Mouse (Mus musculus) B cell, adult 2 months (primary cell): ENCODE results near the gene Mroh3.

Source experiments
- DNase-seq, 2 experiments: peaks; one replicate each; pipeline ENCODE4 v3.0.0; 2022

Mroh3 gene

DNA sequence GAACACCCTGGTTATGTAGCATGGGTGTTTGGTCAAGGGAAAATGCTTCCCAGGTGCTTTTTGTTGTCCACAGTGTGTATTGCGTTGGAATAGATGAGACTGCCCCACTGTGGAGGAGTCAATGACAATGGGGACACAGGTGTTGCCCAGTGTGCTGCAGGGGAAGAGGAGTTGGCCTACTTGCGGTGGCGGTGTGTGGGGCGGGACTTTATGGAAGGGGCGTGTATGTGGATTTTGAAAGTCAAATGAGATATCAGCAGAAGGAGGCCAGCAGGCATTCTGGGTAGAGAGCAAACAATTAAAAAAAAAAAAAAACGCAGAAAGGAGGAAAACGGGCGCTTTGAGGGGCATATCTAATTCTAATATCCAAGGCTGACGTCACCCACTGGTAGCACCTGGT, 62.9 kb downstream of the Mroh3 start:
- no peak for DNase-seq

DNA sequence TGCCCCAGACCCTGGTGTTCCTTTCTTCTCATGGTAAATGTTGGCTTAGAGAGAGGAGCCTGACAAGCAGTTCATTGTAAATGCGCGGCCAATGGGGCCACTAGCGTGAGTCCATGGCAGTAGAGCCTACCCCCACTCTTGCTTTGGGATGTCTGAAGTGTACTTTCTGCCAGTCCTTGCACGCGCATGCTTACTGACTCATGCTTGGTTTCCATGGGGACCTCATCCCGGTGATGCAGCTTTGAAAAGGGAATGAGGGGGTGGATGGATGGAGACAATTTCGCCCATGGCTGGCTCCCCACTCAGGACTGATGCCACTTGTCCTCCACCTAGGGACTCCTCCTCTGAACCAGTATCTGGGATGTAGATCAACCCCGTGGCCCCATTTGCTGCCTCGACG, 69.1 kb downstream of the Mroh3 start:
- DNase-seq: no peak

DNA sequence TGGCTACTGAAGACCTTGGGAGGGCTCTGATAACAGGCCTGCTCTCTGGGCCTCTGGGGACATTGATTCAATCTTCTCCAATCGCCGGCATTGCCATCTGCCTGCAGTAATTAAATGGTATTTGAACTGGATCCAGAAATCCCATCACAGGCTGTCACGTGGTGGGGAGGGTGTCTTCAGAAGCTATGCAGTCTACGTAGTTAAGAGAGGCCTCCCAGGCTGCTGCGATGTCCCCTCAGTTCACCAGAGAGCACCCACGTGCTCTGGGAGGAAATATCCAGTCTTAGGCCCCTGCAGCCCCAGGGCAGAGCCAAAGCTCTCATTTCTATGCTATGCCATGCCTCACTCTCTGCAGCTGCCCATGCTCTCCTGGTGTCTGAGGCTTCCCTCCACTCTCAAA, 70.3 kb downstream of the Mroh3 start:
- DNase-seq: no peak

DNA sequence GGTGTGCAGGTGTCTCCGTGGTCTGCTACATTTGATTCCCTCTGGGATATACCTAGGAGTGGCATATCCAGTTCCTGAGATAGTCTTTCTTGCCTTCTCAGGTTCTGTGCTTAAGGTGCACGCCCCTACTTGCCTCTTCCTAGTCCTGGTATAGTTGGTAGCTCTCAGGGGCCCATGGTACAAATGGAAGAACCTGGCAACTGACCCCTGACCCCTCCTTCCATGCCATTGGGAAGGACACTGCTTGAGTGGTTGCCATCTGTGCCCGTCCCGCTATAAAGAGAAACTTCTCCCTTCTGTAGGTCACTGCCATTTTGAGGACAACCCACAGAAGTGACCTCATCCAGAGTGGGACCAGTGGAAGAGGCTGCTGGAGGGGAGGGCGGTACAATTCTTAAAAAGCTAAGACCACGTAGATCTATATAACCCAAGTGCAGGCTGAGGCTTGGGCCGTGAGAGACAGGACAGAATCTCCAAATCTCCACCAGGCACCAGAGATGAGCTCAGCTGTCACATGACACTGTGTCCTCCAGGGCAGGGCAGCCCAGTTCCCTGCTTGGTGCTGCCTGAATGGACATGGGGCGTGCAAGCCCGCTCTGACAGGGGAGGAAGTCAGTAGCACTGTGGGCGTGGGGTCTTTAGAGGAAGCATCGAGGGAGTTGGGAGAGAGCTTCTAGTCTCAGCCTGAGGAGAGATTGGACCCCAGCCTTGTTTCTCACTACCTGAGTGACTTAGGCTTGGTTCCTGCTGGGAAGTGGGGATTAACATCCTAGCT, 71.3 kb downstream of the Mroh3 start:
- peak; percentile 45 to 49 for DNase-seq

DNA sequence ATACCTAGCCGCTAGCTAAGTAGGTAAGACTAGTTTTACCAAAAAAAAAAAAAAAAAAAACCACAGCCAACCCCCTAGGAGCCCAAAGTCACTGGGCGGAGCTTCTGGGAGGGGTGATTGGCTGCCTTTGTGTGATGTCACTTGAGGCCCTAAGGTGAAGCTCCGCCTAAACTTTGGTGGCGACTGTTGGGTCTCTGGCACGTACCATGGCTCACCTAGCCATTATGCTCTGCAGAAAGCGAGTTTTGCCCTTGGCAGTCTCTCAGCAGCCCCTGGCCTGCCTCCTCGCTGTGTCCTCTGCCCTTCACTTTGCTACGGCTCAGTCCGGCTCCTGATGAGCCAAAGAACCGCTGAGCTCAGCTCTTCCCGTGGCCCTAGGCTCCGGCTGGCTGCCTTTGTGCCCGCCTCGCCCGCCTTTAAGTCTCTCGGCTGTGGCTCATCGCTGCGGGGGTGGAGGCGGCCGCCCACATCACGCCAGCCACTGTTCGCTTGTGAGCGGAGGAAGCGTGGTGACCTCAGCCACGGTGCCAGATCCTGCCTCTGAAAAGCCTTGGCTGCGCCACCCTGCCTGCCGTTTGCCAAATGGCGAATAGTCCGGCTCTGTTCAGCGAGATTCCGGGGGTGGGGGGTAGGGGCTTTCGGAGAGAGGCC, 72.5 kb downstream of the Mroh3 start:
- peak; percentile 87 for DNase-seq

DNA sequence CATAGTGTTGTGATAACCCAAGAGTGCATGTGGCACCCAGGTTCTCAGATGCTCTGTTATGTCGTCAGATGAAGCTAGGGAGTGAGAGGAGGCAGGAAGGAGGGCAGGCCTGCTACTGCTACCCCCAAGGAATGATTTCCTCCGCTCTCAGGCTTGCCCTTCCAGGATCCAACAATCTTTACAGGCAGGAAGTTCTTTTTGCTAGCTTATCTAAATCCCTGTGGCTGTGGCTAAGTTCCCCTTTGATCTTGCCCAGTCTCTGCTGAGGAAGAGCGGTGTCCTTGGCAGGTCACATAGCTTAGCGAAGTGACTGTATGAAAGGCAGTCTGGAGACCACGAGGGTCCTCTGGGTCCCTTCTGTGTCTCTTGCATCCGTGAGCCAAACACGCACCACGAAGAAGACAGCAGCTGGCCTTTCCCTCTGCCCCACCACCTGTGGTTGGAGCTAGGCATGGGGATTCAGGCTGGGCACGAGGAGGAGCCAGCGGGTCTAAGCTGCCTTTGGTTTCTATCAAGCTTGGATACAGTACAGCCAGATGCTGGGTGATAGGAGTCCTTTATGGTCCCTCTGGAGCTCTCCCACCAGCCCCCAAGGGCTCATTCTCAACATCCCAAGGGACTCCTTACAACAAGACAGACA, 74.3 kb downstream of the Mroh3 start:
- DNase-seq: no peak

DNA sequence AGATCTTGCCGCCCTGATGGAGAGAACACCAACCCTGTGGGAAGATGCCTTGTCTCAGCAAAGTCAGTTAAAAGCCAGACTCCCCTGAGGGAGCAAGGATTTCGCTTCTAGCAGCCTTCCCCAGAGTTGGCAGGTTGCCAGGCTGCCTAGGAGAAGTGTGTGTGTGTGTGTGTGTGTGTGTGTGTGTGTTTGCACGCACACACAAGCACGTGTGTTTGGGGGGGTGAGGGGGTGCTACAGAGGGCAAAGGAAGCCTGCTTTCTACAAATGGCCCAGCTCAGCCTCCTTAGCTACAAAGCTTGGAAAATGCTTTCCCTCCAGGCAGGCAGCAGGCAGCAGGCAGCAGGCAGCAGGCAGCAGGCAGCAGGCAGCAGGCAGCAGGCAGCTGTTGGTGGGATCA, 75.1 kb downstream of the Mroh3 start:
- DNase-seq: peak; percentile 52 to 56

DNA sequence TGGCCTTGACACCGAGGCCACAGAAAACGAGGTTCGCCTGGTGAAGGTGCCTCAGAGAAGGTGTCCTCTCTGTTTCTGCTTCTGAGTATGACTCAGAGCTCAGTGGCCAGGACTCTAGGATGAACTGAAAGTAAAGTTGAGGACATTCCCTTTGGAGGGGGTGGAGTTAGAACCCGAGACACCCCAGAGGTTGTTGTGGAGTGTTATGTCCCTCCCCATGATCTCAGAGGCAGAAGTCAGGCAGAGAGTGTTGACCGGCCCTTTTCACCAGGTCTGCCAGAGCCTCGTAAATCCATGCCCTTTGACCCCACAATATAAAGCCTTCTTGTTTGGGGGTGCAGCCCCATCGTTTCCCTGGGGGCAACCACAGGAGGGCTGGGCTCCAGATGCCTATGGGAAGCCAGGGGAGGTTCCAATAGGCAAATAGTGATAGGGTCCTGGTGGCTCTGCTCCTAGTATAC, 75.5 kb downstream of the Mroh3 start:
- no peak for DNase-seq

DNA sequence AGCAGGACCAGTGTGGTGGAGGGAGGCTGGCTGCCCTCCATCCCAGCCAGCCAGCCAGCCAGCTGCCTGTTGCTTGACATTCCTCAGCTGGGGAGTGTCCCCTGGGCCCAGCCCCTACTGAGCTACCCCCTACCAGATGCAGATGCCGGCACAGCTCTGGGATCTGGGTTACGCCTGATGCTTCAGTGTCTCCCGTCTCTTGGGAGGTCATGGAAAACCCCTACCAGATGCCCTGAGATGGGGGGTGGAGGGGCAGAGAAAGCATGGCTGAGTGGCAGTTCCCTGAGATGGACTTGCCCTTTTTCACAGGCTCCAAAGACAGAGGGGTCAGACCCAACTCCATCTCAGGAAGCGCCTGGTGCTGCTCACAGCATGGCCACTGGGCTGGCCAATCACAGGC, 76.1 kb downstream of the Mroh3 start:
- DNase-seq: peak; percentile 40 to 48

DNA sequence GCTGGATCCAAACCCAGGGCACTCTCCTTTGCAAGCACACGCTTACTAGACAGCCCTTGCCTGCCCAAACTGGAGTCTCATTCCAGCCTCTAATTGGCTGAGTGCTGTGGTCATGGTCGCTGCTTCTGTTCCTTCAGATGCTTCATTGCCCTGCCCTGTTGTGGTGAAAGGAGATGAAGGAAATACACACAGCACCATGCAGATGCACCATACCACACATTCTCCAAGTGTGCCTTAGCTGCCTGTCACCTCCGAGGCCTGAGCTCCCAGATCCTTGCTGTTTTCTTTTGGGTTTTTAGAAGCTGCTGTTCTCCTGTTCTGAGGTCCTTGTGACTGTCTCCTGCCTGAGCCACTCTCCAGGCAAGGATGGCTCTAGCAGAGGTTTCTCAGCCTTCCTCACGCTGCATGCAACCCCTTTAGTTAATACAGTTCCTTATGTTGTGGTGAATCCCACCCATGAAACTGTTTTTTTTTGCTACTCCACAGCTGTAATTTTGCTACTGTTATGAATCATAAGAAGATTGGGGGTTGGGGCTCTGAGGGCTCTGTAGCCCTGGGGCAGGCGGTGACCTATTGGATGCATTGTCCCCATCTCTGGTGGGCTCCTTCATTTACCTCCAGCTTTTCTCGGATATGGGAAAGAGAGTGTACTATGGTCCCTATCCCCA, 76.7 kb downstream of the Mroh3 start:
- peak; percentile 42 to 53 for DNase-seq

DNA sequence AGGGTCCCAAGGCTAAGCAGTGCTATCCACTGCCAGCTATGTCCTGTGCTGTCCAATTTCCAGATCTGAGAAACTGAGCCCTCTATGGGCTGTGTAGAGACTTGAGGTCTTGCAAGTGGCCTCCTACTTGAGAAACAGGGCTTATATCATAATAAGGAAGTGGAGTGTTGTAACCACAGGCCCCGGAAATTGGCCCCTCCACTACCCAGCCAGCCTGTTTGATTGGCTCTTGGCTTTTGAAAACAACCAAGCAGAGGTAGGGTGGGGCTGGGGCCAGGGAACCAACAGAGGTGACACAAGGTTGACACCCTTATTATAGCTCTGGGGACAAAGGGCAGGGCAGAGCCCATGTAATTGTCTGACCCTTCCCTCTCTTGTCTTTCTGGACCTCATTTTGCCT, 77.6 kb downstream of the Mroh3 start:
- DNase-seq: peak; percentile 84 to 89

DNA sequence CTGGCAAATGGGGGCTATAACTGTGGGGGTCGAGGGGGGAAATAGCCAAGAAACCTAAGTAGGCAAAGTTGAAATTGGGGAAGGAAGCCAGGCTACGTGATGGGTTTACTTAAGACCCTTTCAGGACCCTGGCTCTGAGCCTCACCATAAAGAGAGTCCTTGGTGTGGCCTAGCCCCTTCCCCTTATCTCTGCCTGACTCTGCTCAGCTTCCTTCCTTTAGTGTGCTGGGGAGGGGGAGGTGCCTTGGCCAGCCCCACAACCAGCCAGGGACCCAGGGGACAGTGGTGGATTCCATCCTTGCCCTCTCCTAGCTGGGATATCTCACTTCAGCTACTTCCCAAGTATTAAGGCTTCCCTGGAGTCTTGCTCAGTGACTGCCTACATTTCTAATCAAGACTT, 78.1 kb downstream of the Mroh3 start:
- no peak for DNase-seq

DNA sequence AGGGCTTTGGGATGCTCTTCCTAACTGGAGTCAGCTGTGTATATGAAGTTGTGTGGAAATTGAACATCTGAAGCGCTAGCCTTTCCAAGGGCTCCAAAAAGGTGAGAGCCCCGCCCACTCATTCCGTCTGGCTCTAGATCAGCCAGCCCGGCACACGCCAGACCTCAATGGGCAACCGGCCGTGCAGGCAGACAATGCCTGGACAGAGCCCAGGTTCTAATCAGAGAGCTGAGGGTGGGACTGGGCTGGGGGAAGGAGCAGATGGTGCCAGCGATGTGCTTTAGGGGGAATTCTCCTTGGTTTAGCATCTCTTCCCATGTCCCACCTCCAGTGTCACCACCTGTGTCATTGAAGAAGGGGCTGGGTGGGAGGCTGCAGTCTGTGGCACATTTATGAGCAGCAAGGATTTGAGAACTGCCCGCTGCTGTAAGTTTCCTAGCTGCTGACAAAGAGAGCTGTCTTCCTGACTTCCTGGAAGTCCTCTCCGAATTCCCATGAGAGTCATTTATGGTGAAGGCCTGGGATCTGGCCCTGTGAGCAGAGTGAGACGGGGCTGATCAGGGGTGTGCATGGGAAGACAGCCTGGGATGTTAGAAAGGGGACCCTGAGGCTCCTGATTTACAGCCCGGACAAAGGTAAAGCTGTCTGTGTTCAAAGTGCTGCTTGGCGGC, 78.9 kb downstream of the Mroh3 start:
- no peak for DNase-seq

DNA sequence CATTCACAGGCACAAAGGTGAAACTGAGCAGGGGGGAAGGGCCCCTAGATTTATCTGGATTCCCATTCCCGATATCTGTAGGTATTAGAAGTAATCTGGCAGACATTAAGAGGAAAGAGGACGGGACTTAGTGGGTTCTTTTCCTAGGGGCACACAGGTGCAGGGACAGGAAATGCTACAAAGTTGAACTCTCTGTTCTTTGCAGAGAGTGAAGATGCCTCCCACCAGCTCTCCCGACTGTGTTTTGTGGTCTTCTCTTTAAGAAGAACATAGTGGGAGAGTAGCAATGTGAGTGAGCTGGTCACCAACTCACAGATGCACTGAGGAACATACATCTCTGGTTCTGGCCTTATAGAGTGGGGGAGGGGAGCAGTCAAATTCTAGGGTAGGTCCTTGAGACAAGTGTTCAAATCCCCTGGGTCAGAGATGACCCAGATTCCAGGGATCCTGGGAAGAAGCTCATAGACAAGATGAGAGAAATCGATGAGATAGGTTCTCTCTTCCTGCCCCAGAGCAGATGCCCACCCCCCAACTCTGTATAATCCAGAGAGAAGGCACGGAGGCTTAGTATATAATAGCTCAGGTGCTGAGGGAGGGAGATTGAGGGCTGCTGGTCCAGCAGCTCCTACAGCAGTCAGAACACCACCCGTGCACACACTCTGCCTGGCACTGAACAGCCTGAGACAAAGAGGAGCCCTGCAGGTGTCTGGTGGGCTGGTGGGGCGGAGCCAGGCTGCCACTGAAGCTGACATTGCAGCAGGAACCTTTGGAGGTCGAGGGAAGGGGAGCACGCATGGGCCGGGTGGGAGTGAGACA, 80.0 kb downstream of the Mroh3 start:
- peak in 1 of 2 experiments; percentile 28 for DNase-seq
